Mouse (Mus musculus): ENCODE results near the gene Hsd17b12.

Hsd17b12 gene

GRCm38 (mm10) chr2:94066540-94067135 is 91.1 kb downstream of the Hsd17b12 start:
- DNase-seq = no peak

GRCm38 (mm10) chr2:94066120-94066519 is 91.6 kb downstream of the Hsd17b12 start:
- no peak for DNase-seq

- DNase-seq = no peak
These were observed 95.0 kb downstream of the Hsd17b12 start for GRCm38 (mm10) chr2:94062791-94063190.

DNA sequence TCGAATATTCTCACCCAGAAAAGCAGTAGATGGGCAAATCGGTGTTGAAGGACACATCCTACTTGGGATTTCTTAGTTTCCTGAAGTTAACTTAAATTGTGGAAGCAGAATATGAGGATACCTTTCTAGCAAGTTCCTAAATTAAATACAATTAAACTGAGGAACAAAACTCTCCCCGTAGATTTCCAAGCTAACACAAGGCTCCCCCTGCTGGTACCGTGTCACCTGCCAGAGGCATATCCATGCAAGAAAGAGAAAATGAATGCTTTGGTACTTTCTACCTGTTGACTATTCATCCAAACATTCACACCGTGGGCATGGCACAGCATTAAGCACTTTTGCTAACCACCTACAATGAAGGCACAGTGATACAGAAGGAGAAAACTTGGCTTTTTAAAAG is 98.3 kb downstream of the Hsd17b12 start:
- peak in 1 of 2 experiments; percentile 12 for DNase-seq

DNA sequence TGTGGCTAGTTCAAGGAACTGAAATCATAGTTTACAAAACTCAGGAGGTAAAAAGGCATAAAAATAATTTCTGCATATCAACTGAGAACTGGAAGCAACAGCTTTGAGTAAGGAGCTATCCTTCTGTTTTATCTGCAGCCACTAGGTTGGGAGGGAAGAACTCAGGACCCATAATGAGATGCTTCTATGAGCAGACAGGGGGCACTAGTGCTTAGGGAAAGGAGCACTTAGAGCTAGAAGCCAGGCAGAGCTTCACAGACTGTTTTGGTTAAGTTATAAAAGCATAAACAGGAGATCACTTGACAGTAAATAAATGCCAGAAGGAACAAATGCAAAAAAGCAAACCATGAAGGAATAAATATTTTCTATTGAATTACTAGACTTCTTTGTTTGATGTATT is 103.0 kb downstream of the Hsd17b12 start:
- peak in 1 of 2 experiments; percentile 39 for DNase-seq

- no peak for DNase-seq
These were observed 105.8 kb downstream of the Hsd17b12 start for GRCm38 (mm10) chr2:94051952-94052351.

DNA sequence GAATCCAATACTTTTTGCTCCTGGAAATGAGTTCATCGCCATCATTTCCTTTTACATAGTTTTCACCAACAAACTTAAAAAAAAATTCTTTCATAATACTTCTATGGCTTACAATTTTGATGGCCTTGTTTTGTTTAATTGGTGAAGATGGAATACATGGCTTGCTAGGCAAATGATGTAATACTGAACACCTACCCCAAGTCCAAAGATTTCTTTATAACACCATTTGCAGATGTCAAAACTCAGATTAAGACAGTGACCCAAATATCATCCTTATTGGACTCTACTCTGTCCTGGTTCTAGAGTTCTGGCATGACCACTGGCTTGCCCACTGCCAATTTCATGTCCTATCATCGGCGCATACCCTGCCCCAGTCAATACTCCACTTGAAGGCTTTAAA is 106.9 kb downstream of the Hsd17b12 start:
- DNase-seq = no peak

DNA sequence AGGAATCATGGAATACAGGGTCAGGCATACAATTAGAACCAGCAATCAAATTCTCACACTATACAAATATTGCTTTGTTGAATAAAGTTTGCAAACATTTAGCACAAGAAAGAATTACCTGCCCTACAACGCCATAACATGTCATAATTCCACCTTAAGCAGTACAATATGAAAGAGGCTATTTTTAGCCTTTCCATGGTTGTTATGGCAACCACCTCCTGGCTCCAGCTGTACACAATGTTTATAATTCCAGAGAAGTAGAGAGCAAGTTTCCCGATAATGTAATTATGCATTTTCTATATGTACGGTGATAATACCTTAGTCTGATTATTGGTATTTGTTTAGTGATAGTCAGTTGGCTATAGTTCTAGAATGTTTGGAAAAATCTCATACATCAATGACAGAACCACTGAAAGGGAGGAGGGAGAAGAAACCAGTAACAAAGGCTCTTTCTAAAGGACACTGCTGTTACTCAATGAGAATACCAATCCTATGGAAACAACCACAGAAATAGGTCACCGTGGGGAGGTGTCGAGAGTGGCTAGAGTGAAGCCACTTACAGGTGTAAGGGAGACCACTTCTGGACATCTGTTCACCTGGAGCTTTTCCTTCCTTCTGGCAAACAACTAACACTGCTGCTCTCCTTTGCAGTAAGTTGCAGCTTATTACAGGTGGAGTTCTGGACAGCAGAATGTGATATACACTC is 108.1 kb downstream of the Hsd17b12 start:
- no peak for DNase-seq

DNA sequence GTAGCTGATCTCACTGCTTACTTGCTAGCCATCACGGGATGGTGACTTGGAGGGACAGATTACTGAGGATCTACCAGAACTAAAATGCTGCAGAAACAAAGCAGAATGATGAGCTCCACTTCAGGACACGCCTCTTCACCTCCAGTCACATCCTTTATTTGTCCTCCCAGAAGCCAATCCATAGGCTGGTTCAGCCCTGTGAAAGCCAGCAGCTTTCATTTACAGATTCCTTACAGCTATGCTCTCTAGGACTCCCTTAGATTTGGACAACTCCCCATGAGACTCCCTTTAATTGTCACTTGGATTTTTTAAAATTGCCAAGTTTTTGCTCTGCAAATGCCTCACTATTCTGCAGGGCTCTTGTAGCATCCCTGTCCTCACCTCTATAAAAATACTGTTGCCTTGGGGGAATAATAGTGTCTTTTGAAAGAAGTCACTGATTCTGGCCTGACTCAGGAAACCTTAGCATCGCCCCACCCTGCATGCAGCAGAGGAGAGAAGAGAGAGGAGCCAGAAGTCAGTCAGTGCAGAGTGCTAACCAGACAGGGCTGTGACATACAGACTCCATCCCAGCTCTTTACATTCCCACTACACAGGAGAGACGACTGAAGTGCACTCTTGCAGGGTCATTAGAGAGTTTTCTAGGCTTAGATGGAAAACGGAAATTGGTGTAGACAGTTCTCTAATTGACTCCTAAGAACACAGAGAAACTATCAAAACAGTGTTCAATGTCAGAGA is 108.9 kb downstream of the Hsd17b12 start:
- no peak for DNase-seq

DNA sequence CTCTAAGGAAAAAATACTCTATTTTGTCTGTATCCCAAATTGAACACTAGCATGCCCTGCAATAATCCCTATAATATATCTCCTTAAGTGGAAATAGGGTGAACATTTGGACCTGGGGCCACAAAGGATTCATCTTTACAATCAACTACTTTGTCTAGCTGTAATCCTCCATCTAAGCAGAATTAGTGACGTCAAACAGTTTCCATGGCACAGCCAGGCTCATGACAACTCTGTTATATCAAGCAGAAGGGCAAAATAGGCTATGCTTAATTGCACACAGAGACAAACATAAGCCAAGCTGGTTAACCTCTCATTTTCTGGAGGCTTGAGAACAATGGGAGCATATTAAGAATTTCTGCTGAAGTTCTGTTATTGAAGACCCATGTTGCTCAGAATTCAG is 109.5 kb downstream of the Hsd17b12 start:
- DNase-seq = no peak

DNA sequence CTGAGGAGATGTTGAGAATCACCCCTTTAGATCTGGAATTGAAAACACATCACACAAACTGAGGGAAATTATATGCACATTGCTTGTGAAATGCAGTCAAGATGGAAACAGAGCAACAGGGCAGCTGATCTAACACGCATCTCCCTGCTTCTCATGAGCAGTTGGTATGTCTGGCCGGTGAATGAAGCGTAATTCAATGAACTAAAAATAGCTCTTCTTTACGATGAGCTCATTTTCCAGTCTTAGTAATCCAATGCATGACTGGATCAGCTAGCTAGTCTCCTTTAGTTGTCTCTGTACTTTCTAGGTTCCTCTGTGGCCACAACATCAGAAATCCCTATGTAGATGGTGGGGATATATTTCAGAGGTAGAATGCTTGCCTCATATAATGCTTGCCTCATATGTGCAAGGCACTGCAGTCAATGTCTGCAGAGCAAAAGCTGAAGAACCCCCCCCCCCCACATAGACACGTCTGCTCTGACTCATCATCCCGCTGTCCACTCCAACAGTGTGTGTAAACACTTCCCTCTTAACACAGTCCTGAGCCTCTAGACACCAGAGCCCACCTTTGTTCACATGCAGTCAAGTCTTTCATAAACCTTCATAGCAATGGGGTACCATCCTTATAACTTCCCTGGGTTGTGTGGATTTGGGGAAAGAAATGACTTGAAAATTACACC is 112.2 kb downstream of the Hsd17b12 start:
- no peak for DNase-seq

DNA sequence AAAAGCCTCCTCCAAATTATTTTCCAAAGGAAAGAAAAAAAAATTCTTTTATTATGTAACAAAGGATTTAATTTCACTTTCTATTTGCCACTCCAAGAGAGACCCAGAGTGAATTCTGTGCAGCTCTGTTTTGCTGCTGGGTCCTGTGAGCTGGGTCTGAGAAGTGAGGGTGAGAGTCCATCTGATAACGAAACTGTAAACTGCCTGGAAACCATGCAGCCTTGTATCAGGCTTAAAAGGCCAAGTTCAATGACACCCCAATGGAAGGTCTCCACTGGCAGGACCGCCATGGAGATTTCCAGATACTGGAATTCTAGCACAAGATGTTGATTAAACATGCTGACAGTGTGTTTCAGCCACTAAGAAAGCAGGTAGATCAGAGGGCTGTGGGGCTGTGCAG is 113.6 kb downstream of the Hsd17b12 start:
- no peak for DNase-seq

DNA sequence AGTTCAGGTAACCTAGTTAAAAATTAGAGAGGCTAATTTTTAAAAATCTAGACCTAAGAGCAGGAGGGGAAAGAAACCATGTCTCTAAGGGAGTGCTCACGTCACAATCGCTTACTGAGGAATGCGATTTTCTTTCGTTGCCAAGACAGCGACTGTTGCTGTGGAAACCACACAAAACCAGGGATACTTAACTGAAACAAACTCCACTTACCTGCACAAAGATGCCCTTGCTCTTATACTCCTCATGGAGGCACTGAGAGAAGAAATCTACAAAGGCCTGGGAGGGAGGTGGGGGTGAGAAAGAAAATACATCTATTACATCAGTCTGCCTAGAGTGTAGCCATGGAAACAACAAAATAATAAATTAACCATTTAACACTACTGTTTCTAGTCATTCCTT is 114.1 kb downstream of the Hsd17b12 start:
- no peak for DNase-seq

DNA sequence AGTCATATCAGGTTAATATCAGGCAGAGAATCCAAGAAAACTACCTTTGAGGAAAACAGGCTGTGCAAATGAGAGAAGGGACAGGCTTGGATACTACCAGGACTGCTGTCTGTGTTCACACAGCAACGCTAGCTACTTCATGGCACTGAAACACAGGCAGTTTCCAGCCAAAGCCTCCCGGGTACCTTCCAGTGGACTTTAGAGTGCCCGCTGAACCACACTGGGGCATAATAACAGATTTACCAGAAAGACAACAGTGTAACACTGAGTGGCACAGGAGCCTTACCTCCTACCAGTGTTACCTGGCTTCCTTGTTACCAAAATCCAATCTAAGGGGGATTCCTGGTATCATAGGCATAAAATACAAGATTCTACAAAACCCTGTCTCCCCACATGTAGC is 115.3 kb downstream of the Hsd17b12 start:
- DNase-seq = no peak

DNA sequence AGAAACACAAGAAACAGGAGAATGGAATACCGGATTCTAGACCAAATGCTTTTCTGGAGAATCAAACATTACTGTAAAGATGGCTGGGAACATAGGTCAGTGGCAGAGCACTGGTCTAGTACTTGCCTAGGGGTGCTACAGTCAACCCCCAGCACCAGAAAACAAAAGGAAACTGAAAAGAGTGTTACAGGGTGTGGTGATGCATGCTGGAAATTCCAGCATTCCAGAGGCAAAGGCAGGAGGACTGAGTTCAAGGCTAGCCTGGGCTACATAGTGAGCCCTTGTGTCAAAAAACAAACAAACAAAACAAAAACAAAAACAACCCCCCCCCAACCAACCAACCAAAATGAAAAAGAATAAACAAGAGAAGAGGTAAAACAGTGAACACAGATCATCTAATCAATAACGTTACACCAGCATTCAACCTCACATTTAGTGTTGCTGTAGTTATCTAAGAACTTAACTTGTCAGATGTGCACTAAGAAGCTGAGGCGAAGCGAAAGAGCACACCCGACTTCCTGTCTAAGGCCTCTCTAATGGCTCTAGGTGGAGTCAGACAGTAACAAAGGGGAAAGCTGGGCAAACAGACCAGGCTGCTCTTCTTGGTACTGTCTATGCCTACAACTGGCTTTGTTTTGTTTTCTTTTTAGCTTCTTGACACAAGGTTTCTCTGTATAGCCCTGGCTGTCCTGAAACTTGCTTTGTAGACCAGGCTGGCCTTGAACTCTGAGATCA is 117.2 kb downstream of the Hsd17b12 start:
- no peak for DNase-seq

GRCm38 (mm10) chr2:94035428-94036331 is 122.1 kb downstream of the Hsd17b12 start:
- peak; percentile 30 to 74 for DNase-seq

- DNase-seq = no peak
These were observed 127.2 kb downstream of the Hsd17b12 start for GRCm38 (mm10) chr2:94030602-94031001.

DNA sequence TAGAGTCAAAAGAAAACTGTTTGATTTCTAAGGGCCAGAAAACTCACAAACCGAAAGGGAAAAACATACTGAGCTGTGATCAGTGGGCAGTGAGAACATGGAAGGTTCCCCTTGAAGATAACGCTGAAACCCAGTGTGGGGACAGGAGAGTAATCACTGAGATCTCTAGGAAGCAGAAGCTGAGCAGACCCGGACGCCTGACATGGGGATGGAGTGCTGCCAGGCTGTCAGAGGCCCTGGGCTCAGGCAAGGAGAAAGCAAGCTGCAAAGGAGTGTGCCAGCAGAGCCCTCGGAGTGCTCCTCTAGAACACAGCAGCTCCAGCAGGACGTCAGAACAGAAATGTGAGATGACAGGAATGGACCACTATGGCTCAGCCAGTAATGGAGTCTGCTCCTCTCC is 133.1 kb downstream of the Hsd17b12 start:
- no peak for DNase-seq

GRCm38 (mm10) chr2:94010335-94011291 is 147.2 kb downstream of the Hsd17b12 start, which contains the start of gene Alkbh3:
Gene Alkbh3, minus strand, starts transcription at chr2:94010807.
- DNase-seq = peak; percentile 94 to 96

DNA sequence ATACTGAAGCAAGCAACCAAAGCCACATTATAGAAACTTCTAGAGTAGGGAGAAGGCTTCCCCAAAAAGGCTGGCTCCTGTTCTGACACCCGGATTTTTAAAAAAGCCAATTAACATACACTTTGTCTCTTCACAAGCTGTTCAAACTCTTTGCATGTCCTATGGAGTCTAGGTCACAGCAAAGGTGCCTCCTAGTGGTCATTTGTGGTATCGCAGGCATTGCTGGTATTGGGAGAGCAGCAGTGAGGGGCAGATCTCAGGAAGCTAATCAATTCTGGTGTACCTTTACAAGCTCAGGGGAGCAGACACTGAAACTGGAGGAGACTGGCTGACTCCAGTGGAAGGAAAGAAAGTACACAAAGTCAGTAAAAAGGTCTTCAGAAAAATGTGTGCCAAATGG is 155.4 kb downstream of the Hsd17b12 start:
- peak; percentile 68 to 88 for DNase-seq
